Mouse (Mus musculus) MEL (cell line): ENCODE results near the gene Prpsap1. TPM values are rescaled to one million over a fixed set of nuclear protein-coding genes. Genes with fewer than 3 reads are reported as not detected.

ENCODE experiments used
- DNase-seq: peaks from one replicate; pipeline ENCODE4 v3.0.0; 2011; ENCODE audit warnings: low read depth, low spot score
- H3K27ac ChIP-seq: 2 replicates; pipeline ENCODE4 v1.5.1; 2012; ENCODE audit warnings: low read depth, mild to moderate bottlenecking, control low read depth, low read length, moderate library complexity; ENCODE audit not compliant: control insufficient read depth
- H3K27me3 ChIP-seq, 2 experiments: fragments of 150-350 bp in 1 of 2; sonication (generic) in 1 of 2; 2 replicates each; pipeline ENCODE4 v1.6.1; 2012; ENCODE audit warnings: low read length in 2 of 2, mild to moderate bottlenecking in 2 of 2, improper control_type of control experiment in 1 of 2, moderate library complexity in 1 of 2; ENCODE audit not compliant: insufficient read depth in 2 of 2, control insufficient read depth in 1 of 2
- H3K36me3 ChIP-seq, 2 experiments: 2 replicates each; pipeline ENCODE4 v1.6.1; 2012 to 2014; ENCODE audit warnings: low read length in 2 of 2, improper control_type of control experiment in 1 of 2, inconsistent platforms in 1 of 2, mild to moderate bottlenecking in 1 of 2; ENCODE audit not compliant: insufficient read depth in 2 of 2, control insufficient read depth in 1 of 2
- H3K4me1 ChIP-seq, 2 experiments: fragments of 150-350 bp in 1 of 2; sonication (generic) in 1 of 2; 2 replicates each; pipeline ENCODE4 v1.6.1; 2012; ENCODE audit warnings: low read length in 2 of 2, improper control_type of control experiment in 1 of 2, mild to moderate bottlenecking in 1 of 2; ENCODE audit not compliant: insufficient read depth in 2 of 2, control insufficient read depth in 1 of 2
- H3K4me3 ChIP-seq, 2 experiments: fragments of 150-350 bp in 1 of 2; sonication (generic) in 1 of 2; 2 replicates each; pipeline ENCODE4 v1.5.1; 2012; ENCODE audit warnings: low read depth in 2 of 2, low read length in 2 of 2, mild to moderate bottlenecking in 2 of 2, moderate library complexity in 2 of 2, control low read depth in 1 of 2, improper control_type of control experiment in 1 of 2; ENCODE audit not compliant: control insufficient read depth in 1 of 2, insufficient read depth in 1 of 2
- H3K79me2 ChIP-seq: 2 replicates; pipeline ENCODE4 v1.6.1; 2012; ENCODE audit warnings: mild to moderate bottlenecking, low read length, moderate library complexity; ENCODE audit not compliant: control insufficient read depth, poor library complexity, insufficient read depth
- H3K9ac ChIP-seq: 2 replicates; pipeline ENCODE4 v1.6.1; 2012; ENCODE audit warnings: low read depth, mild to moderate bottlenecking, control low read depth, low read length, moderate library complexity; ENCODE audit not compliant: control insufficient read depth, poor library complexity, severe bottlenecking
- H3K9me3 ChIP-seq: fragments of 150-350 bp; sonication (generic); replicated peaks from 2 replicates; pipeline ENCODE4 v1.6.1; 2012; ENCODE audit warnings: mild to moderate bottlenecking, low read length, improper control_type of control experiment, moderate library complexity; ENCODE audit not compliant: insufficient read depth
- BHLHE40 ChIP-seq: IDR thresholded peaks from 2 replicates; pipeline ENCODE4 v1.6.1; 2012; ENCODE audit warnings: low read depth, mild to moderate bottlenecking, inconsistent platforms, low read length, improper control_type of control experiment, borderline replicate concordance
- CHD2 ChIP-seq: IDR thresholded peaks from 2 replicates; pipeline ENCODE4 v1.6.1; 2011; ENCODE audit warnings: low read length, improper control_type of control experiment
- EP300 ChIP-seq, 2 experiments: IDR thresholded peaks; 2 replicates each; pipeline ENCODE4 v1.6.1; 2011; ENCODE audit warnings: improper control_type of control experiment in 2 of 2, low read length in 2 of 2, low read depth in 1 of 2, mild to moderate bottlenecking in 1 of 2
- ETS1 ChIP-seq: IDR thresholded peaks from 2 replicates; pipeline ENCODE4 v1.6.1; 2012; ENCODE audit warnings: low read depth, mild to moderate bottlenecking, inconsistent platforms, low read length, improper control_type of control experiment, moderate library complexity
- GABPA ChIP-seq: IDR thresholded peaks from 2 replicates; pipeline ENCODE4 v1.6.1; 2012; ENCODE audit warnings: low read depth, mild to moderate bottlenecking, inconsistent platforms, low read length, improper control_type of control experiment, moderate library complexity
- HCFC1 ChIP-seq: IDR thresholded peaks from 2 replicates; pipeline ENCODE4 v1.6.1; 2012; ENCODE audit warnings: low read depth, mild to moderate bottlenecking, inconsistent platforms, low read length, improper control_type of control experiment, moderate library complexity
- JUND ChIP-seq: IDR thresholded peaks from 2 replicates; pipeline ENCODE4 v1.6.1; 2011; ENCODE audit warnings: low read depth, mild to moderate bottlenecking, improper control_type of control experiment, low read length
- MAX ChIP-seq: IDR thresholded peaks from 2 replicates; pipeline ENCODE4 v1.6.1; 2011; ENCODE audit warnings: low read length, improper control_type of control experiment
- MAZ ChIP-seq: IDR thresholded peaks from 2 replicates; pipeline ENCODE4 v1.6.1; 2012; ENCODE audit warnings: low read depth, mild to moderate bottlenecking, inconsistent platforms, low read length, improper control_type of control experiment
- MEF2A ChIP-seq: IDR thresholded peaks from 2 replicates; pipeline ENCODE4 v1.6.1; 2014; ENCODE audit warnings: low read depth, mild to moderate bottlenecking, inconsistent platforms, low read length, improper control_type of control experiment; ENCODE audit not compliant: poor library complexity, insufficient replicate concordance, severe bottlenecking; ENCODE audit errors: extremely low read depth
- MXI1 ChIP-seq: IDR thresholded peaks from 2 replicates; pipeline ENCODE4 v1.6.1; 2011; ENCODE audit warnings: mild to moderate bottlenecking, low read depth, low read length, improper control_type of control experiment
- NELFE ChIP-seq: IDR thresholded peaks from 2 replicates; pipeline ENCODE4 v1.6.1; 2011; ENCODE audit warnings: low read depth, low read length, improper control_type of control experiment
- NRF1 ChIP-seq: IDR thresholded peaks from 2 replicates; pipeline ENCODE4 v1.6.1; 2014; ENCODE audit warnings: low read depth, mild to moderate bottlenecking, inconsistent platforms, low read length, improper control_type of control experiment, moderate library complexity; ENCODE audit not compliant: poor library complexity, insufficient read depth, severe bottlenecking
- POLR2A ChIP-seq, 2 experiments: IDR thresholded peaks; 2 replicates each; pipeline ENCODE4 v1.6.1; 2011 to 2012; ENCODE audit warnings: low read length in 2 of 2, mild to moderate bottlenecking in 2 of 2, control low read depth in 1 of 2, improper control_type of control experiment in 1 of 2, low read depth in 1 of 2, moderate library complexity in 1 of 2; ENCODE audit not compliant: control insufficient read depth in 1 of 2, insufficient read depth in 1 of 2, poor library complexity in 1 of 2
- RAD21 ChIP-seq: IDR thresholded peaks from 2 replicates; pipeline ENCODE4 v1.6.1; 2011; ENCODE audit warnings: mild to moderate bottlenecking, low read depth, low read length, improper control_type of control experiment
- SIN3A ChIP-seq: IDR thresholded peaks from 2 replicates; pipeline ENCODE4 v1.6.1; 2012; ENCODE audit warnings: low read length, improper control_type of control experiment, inconsistent platforms
- SMC3 ChIP-seq: IDR thresholded peaks from 2 replicates; pipeline ENCODE4 v1.6.1; 2011; ENCODE audit warnings: low read depth, low read length, improper control_type of control experiment
- TAL1 ChIP-seq: IDR thresholded peaks from 2 replicates; pipeline ENCODE4 v1.6.1; 2012; ENCODE audit warnings: mild to moderate bottlenecking, inconsistent platforms, low read length, moderate library complexity, mixed read lengths
- TBP ChIP-seq: IDR thresholded peaks from 2 replicates; pipeline ENCODE4 v1.8.0; 2011; ENCODE audit warnings: low read depth, low read length, improper control_type of control experiment
- TCF12 ChIP-seq: IDR thresholded peaks from 2 replicates; pipeline ENCODE4 v1.6.1; 2014; ENCODE audit warnings: low read depth, mild to moderate bottlenecking, inconsistent platforms, low read length, improper control_type of control experiment, moderate library complexity
- UBTF ChIP-seq: IDR thresholded peaks from 2 replicates; pipeline ENCODE4 v1.6.1; 2012; ENCODE audit warnings: low read depth, mild to moderate bottlenecking, inconsistent platforms, low read length, improper control_type of control experiment, moderate library complexity, borderline replicate concordance; ENCODE audit not compliant: insufficient read depth
- ZC3H11A ChIP-seq: IDR thresholded peaks from 2 replicates; pipeline ENCODE4 v1.6.1; 2012; ENCODE audit warnings: low read depth, mild to moderate bottlenecking, inconsistent platforms, low read length, improper control_type of control experiment
- ZMIZ1 ChIP-seq: IDR thresholded peaks from 2 replicates; pipeline ENCODE4 v1.6.1; 2012; ENCODE audit warnings: low read depth, mild to moderate bottlenecking, inconsistent platforms, low read length, improper control_type of control experiment, moderate library complexity
- polyA plus RNA-seq, 2 experiments: library from polyadenylated mRNA; stranded (reverse) in 1 of 2; unstranded in 1 of 2; fragments of >175 nt in 1 of 2; fragments of >200 nt in 1 of 2; gene quantifications; 2 replicates each; pipeline versions ENCODE4 v1.2.1 to v1.2.4; 2012; ENCODE audit warnings: low replicate concordance in 2 of 2, low read depth in 1 of 2; ENCODE audit not compliant: insufficient read length in 2 of 2, insufficient read depth in 1 of 2, missing spikeins in 1 of 2
- total RNA-seq: library from RNA; depleted of rRNA; stranded (reverse); fragments of 300-350 nt; gene quantifications from 2 replicates; pipeline ENCODE4 v1.2.3, GENCODE M21; 2012

Prpsap1 gene
- total and polyA plus RNA-seq, 3 experiments: 112 to 155 TPM; not detected in 1

DNA sequence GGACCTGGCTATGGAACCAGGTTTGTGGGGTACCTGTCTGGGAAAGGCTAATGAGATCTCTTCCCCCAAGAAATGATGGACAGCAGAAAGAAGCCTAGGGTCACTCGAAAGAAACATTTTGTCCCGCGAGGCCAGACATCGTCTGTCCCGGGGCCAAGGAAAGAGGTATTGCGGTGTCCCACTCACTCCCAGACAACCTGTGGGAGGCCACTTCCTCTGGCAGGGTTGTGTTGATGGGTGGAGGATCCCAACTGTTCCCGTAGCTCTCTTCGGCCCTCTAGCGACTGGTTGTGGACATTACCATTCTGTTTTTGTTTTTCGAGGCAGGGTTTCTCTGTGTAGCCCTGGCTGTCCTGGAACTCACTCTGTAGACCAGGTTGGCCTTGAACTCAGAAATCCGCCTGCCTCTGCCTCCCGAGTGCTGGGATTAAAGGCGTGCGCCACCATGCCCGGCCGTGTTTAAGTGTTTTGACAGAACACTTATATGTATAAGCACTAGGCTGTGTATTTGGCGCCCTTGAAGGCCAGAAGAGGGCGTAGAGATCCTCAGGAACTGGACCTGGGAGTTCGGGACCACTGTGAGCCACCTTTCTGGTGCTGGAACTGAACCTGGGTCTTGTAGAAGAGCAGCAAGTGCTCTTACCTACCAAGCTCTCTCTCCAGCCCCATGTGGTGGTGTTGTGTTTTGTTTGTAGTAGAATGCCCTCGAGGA, 40.3 kb upstream of the Prpsap1 start (continued):
- TF ChIP-seq TBP (peak; percentile 65), SMC3 (peak; percentile 75), JUND (no peak), MAZ (peak; percentile 72; the same call in 1 of the 2 replicates)

GRCm38 (mm10) chr11:116533341-116534153, 39.5 kb upstream of the Prpsap1 start:
- Histone ChIP-seq H3K4me1 (peaks cover 8 to 27% of the 10 kb centered on the region in 2 experiments; a peak in 3 of 4 replicates), H3K79me2 (peaks cover 35% of the 10 kb centered on the region), H3K27ac (peak overlapping the region; percentile 73), H3K4me3 (peak overlapping the region; percentile 80 to 83), H3K36me3 (peaks cover 3 to 17% of the 10 kb centered on the region in 2 experiments; a peak in 3 of 4 replicates), H3K9ac (peak overlapping the region; percentile 85), H3K9me3 (no peaks in the 10 kb centered on the region), H3K27me3 (no peaks in the 10 kb centered on the region)
- peak; percentile 87 for DNase-seq
- TF ChIP-seq TCF12: peak; percentile 36; the same call in 1 of the 2 replicates
- TF ChIP-seq UBTF: 0 out of 2 replicates have a peak, but pooled peaks have one; percentile 55
- peak; percentile 32; the same call in 1 of the 2 replicates for TF ChIP-seq HCFC1
- no peak for TF ChIP-seq MEF2A
- TF ChIP-seq EP300 (IDR thresholded peaks at IDR 0.05; ENCODE audit: low read depth in 1 of 2, low read length in 2 of 2): peak in 1 of 2 experiments; percentile 37; a peak in 2 of 4 replicates
- TF ChIP-seq NRF1: peak; percentile 57; the same call in 1 of the 2 replicates
- peak; percentile 11; the same call in 1 of the 2 replicates for TF ChIP-seq MAX
- peak; percentile 33; the same call in 1 of the 2 replicates for TF ChIP-seq CHD2
- TF ChIP-seq MXI1: peak; percentile 23; the same call in 1 of the 2 replicates
- no peak for TF ChIP-seq SIN3A
- TF ChIP-seq POLR2A (IDR thresholded peaks at IDR 0.05; ENCODE audit: control insufficient read depth in 1 of 2, insufficient read depth in 1 of 2, low read depth in 1 of 2, low read length in 2 of 2, poor library complexity in 1 of 2): peak in 1 of 2 experiments; percentile 44; a peak in 1 of 4 replicates
- TF ChIP-seq RAD21: no peak
- TF ChIP-seq BHLHE40: no peak
- TF ChIP-seq NELFE: peak; percentile 28; the same call in 1 of the 2 replicates
- peak; percentile 74 for TF ChIP-seq TAL1
- 0 out of 2 replicates have a peak, but pooled peaks have one; percentile 34 for TF ChIP-seq GABPA
- peak; percentile 28; the same call in 1 of the 2 replicates for TF ChIP-seq ETS1
- TF ChIP-seq MAZ: 0 out of 2 replicates have a peak, but pooled peaks have one; percentile 23
- TF ChIP-seq ZMIZ1: peak; percentile 19; the same call in 1 of the 2 replicates
- TF ChIP-seq ZC3H11A: 0 out of 2 replicates have a peak, but pooled peaks have one; percentile 2
